Mouse (Mus musculus) lung, embryonic 15.5 days (tissue): ENCODE results near the gene Mael. TPM values are rescaled to one million over a fixed set of nuclear protein-coding genes. Genes with fewer than 3 reads are reported as not detected.

Experiments used
- ATAC-seq: fragments of 200-750 bp; cut with Nextera tagmentation; 2 replicates; pipeline ENCODE4 v1.8.0; 2017; ENCODE audit warnings: moderate number of reproducible peaks, borderline replicate concordance; ENCODE audit not compliant: low FRiP score, low TSS enrichment; ENCODE audit errors: extremely low read depth
- H3K27ac ChIP-seq: fragments of 300-500 bp; sonication (generic); 2 replicates; pipeline ENCODE4 v1.5.1; 2015; ENCODE audit warnings: moderate library complexity, mild to moderate bottlenecking, inconsistent platforms
- H3K27me3 ChIP-seq: fragments of 300-500 bp; sonication (generic); 2 replicates; pipeline ENCODE4 v1.6.1; 2015; ENCODE audit warnings: inconsistent platforms
- H3K36me3 ChIP-seq: fragments of 300-500 bp; sonication (generic); 2 replicates; pipeline ENCODE4 v1.6.1; 2015; ENCODE audit warnings: inconsistent platforms
- H3K4me1 ChIP-seq: fragments of 300-500 bp; sonication (generic); 2 replicates; pipeline ENCODE4 v1.6.1; 2015; ENCODE audit warnings: inconsistent platforms
- H3K4me2 ChIP-seq: fragments of 300-500 bp; sonication (generic); 2 replicates; pipeline ENCODE4 v1.6.1; 2015; ENCODE audit warnings: inconsistent platforms, mild to moderate bottlenecking, moderate library complexity
- H3K4me3 ChIP-seq: fragments of 300-500 bp; sonication (generic); 2 replicates; pipeline ENCODE4 v1.5.1; 2015; ENCODE audit warnings: mild to moderate bottlenecking, inconsistent platforms
- H3K9ac ChIP-seq: fragments of 300-500 bp; sonication (generic); 2 replicates; pipeline ENCODE4 v1.6.1; 2015; ENCODE audit warnings: inconsistent platforms
- H3K9me3 ChIP-seq: fragments of 300-500 bp; sonication (generic); 2 replicates; pipeline ENCODE4 v1.6.1; 2016; ENCODE audit warnings: inconsistent platforms
- WGBS: fragments of 180-500 bp; shearing (Covaris S2); methylation state at CpG from one replicate; pipeline ENCODE4 v1.1.7; 2015; 5-methylcytosine and 5-hydroxymethylcytosine counted together
- polyA plus RNA-seq: library from polyadenylated mRNA; unstranded; fragments of >200 nt; fragmentation: Nextera tagmentation; extraction: Ambion mirVana; gene quantifications from 2 replicates; pipeline ENCODE4 v1.2.1, GENCODE M21; 2015

Mael gene
- polyA plus RNA-seq, 1 experiment from 2014 or later: not detected

- no peak overlapping the region for H3K27ac ChIP-seq
- H3K4me3 ChIP-seq: no peak overlapping the region
- H3K36me3 ChIP-seq: no peaks in the 10 kb centered on the region
- 89% methylated on average over 14 of the region's 14 CpGs for WGBS
- no peak for ATAC-seq
- 0 out of 2 replicates have a peak, but pooled peaks cover 2% of the 10 kb centered on the region for H3K4me1 ChIP-seq
- no peak overlapping the region for H3K9ac ChIP-seq
- no peaks in the 10 kb centered on the region for H3K9me3 ChIP-seq
- H3K27me3 ChIP-seq: peaks cover 10% of the 10 kb centered on the region
- H3K4me2 ChIP-seq: no peak overlapping the region
These were observed 74.0 kb downstream of the Mael start for GRCm38 (mm10) chr1:166164580-166164979.

GRCm38 (mm10) chr1:166160569-166161445 is 77.7 kb downstream of the Mael start:
- ATAC-seq: 0 out of 2 replicates have a peak, but pooled peaks have one; percentile 11
- Histone ChIP-seq H3K36me3 (no peaks in the 10 kb centered on the region), H3K4me1 (0 out of 2 replicates have a peak, but pooled peaks cover 2% of the 10 kb centered on the region), H3K9ac (no peak overlapping the region), H3K27me3 (peaks cover 32% of the 10 kb centered on the region), H3K9me3 (no peaks in the 10 kb centered on the region), H3K4me3 (0 out of 2 replicates have a peak overlapping the region, but pooled peaks have one; percentile 10), H3K27ac (no peak overlapping the region), H3K4me2 (peak overlapping the region; percentile 35; the same call in 1 of the 2 replicates)
- 13% methylated on average over 24 of the region's 24 CpGs for WGBS

- Histone ChIP-seq H3K27me3 (peaks cover 38% of the 10 kb centered on the region), H3K4me1 (0 out of 2 replicates have a peak, but pooled peaks cover 2% of the 10 kb centered on the region), H3K36me3 (no peaks in the 10 kb centered on the region), H3K9me3 (no peaks in the 10 kb centered on the region), H3K9ac (no peak overlapping the region), H3K4me2 (0 out of 2 replicates have a peak overlapping the region, but pooled peaks have one; percentile 35), H3K27ac (no peak overlapping the region), H3K4me3 (no peak overlapping the region)
- WGBS: 47% methylated on average over 5 of the region's 5 CpGs
- ATAC-seq: 0 out of 2 replicates have a peak, but pooled peaks have one; percentile 20
These were observed 78.4 kb downstream of the Mael start for GRCm38 (mm10) chr1:166160111-166160510.

GRCm38 (mm10) chr1:166158664-166159063 is 79.9 kb downstream of the Mael start:
- 54% methylated on average over 9 of the region's 9 CpGs for WGBS
- peaks cover 11% of the 10 kb centered on the region for H3K4me1 ChIP-seq
- H3K27ac ChIP-seq: no peak overlapping the region

GRCm38 (mm10) chr1:166157712-166158111 is 80.8 kb downstream of the Mael start:
- Histone ChIP-seq H3K9ac (no peak overlapping the region), H3K4me1 (peaks cover 11% of the 10 kb centered on the region), H3K9me3 (no peaks in the 10 kb centered on the region), H3K27me3 (peaks cover 46% of the 10 kb centered on the region), H3K4me2 (peak overlapping the region; percentile 2; the same call in 1 of the 2 replicates), H3K4me3 (no peak overlapping the region), H3K27ac (no peak overlapping the region), H3K36me3 (no peaks in the 10 kb centered on the region)
- no peak for ATAC-seq
- WGBS: 52% methylated on average over 12 of the region's 12 CpGs

More at GRCm38 (mm10) chr1:166158664-166159063, 79.9 kb downstream of the Mael start:
- Histone ChIP-seq H3K4me2 (no peak overlapping the region), H3K4me3 (no peak overlapping the region), H3K36me3 (no peaks in the 10 kb centered on the region), H3K9me3 (no peaks in the 10 kb centered on the region), H3K27me3 (peaks cover 46% of the 10 kb centered on the region), H3K9ac (no peak overlapping the region)
- no peak for ATAC-seq

GRCm38 (mm10) chr1:166155113-166155494 is 83.4 kb downstream of the Mael start:
- no peak overlapping the region for H3K9ac ChIP-seq
- H3K4me1 ChIP-seq: peaks cover 8% of the 10 kb centered on the region
- no peak overlapping the region for H3K4me3 ChIP-seq
- ATAC-seq: no peak
- peak overlapping the region; percentile 52; the same call in 1 of the 2 replicates for H3K4me2 ChIP-seq
- no peak overlapping the region for H3K27ac ChIP-seq
- peaks cover 41% of the 10 kb centered on the region for H3K27me3 ChIP-seq
- WGBS: 25% methylated on average over 10 of the region's 10 CpGs
- no peaks in the 10 kb centered on the region for H3K36me3 ChIP-seq
- H3K9me3 ChIP-seq: no peaks in the 10 kb centered on the region

GRCm38 (mm10) chr1:166154162-166155112 is 84.1 kb downstream of the Mael start:
- H3K4me2 ChIP-seq: peak overlapping the region; percentile 52
- no peaks in the 10 kb centered on the region for H3K36me3 ChIP-seq
- H3K27ac ChIP-seq: no peak overlapping the region
- ATAC-seq: peak; percentile 36; the same call in 1 of the 2 replicates
- H3K9ac ChIP-seq: no peak overlapping the region
- peak overlapping the region; percentile 22 for H3K4me3 ChIP-seq
- 5% methylated on average over 29 of the region's 29 CpGs for WGBS
- H3K4me1 ChIP-seq: peaks cover 8% of the 10 kb centered on the region
- H3K9me3 ChIP-seq: no peaks in the 10 kb centered on the region
- peaks cover 34% of the 10 kb centered on the region for H3K27me3 ChIP-seq

GRCm38 (mm10) chr1:166153351-166154120 is 85.0 kb downstream of the Mael start:
- Histone ChIP-seq H3K4me1 (peaks cover 8% of the 10 kb centered on the region), H3K27ac (no peak overlapping the region), H3K36me3 (no peaks in the 10 kb centered on the region), H3K27me3 (peaks cover 28% of the 10 kb centered on the region), H3K4me2 (peak overlapping the region; percentile 52; the same call in 1 of the 2 replicates), H3K9me3 (no peaks in the 10 kb centered on the region), H3K9ac (no peak overlapping the region), H3K4me3 (no peak overlapping the region)
- 8% methylated on average over 18 of the region's 18 CpGs for WGBS
- ATAC-seq: 0 out of 2 replicates have a peak, but pooled peaks have one; percentile 50

GRCm38 (mm10) chr1:166152034-166152433 is 86.5 kb downstream of the Mael start:
- Histone ChIP-seq H3K36me3 (no peaks in the 10 kb centered on the region), H3K4me1 (peaks cover 8% of the 10 kb centered on the region), H3K9me3 (no peaks in the 10 kb centered on the region), H3K9ac (no peak overlapping the region), H3K27ac (no peak overlapping the region), H3K4me3 (no peak overlapping the region), H3K27me3 (peaks cover 16% of the 10 kb centered on the region), H3K4me2 (no peak overlapping the region)
- 87% methylated on average over 10 of the region's 10 CpGs for WGBS
- no peak for ATAC-seq

- Histone ChIP-seq H3K9me3 (no peaks in the 10 kb centered on the region), H3K4me2 (no peak overlapping the region), H3K27me3 (peaks cover 16% of the 10 kb centered on the region), H3K36me3 (no peaks in the 10 kb centered on the region), H3K9ac (no peak overlapping the region), H3K27ac (no peak overlapping the region), H3K4me1 (peaks cover 8% of the 10 kb centered on the region), H3K4me3 (no peak overlapping the region)
- no peak for ATAC-seq
- WGBS: 42% methylated on average over 11 of the region's 11 CpGs
These were observed 87.2 kb downstream of the Mael start for GRCm38 (mm10) chr1:166151341-166151740.
